Mouse (Mus musculus) layer of hippocampus, adult 18-20 months (tissue): ENCODE results near the gene Stum. TPM values are rescaled to one million over a fixed set of nuclear protein-coding genes. Genes with fewer than 3 reads are reported as not detected.

Experiments used
- DNase-seq, 2 experiments: peaks; one replicate each; pipeline ENCODE4 v3.0.0; 2022; ENCODE audit warnings: low spot score in 2 of 2
- total RNA-seq, 2 experiments: library from RNA; stranded (reverse); gene quantifications; 2 replicates each; pipeline ENCODE4 v1.2.3; 2021

The Stum gene
- total RNA-seq, 2 experiments from 2014 or later: 335 to 351 TPM

DNA sequence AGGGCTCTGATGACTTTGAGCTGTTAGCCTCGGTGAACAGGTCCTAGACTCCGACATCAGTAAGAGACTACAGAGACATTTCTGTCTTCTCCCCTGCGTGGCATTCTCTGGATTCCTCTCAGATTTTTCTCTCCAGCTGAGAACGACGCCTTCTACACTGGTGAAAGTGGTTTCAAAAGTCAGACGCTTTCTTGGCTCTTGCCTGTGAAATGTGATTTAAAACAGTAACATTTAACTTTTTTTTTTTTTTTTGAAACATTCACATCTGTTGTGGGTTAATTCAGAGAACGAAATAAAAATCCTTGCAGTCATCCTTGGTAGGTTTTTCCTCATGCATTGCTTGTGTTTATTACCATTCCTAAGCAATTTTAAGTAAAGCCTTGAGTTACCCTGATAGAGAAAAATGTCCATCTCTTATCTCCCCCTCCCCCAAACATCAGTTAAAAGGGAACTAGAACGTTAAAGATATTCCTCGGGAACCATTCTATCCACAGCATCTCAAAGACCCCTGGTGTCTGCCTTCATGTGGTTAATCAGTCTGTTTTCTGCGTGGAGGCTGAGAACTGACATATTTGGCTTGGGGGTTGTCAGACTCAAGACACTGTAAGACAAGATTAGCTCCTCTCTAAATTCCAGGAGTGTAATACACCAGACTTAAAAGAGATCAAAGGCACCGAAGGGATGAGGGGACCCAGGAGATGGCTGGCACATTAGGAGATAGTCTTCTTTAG is 95.4 kb downstream of the Stum start:
- DNase-seq: no peak

DNA sequence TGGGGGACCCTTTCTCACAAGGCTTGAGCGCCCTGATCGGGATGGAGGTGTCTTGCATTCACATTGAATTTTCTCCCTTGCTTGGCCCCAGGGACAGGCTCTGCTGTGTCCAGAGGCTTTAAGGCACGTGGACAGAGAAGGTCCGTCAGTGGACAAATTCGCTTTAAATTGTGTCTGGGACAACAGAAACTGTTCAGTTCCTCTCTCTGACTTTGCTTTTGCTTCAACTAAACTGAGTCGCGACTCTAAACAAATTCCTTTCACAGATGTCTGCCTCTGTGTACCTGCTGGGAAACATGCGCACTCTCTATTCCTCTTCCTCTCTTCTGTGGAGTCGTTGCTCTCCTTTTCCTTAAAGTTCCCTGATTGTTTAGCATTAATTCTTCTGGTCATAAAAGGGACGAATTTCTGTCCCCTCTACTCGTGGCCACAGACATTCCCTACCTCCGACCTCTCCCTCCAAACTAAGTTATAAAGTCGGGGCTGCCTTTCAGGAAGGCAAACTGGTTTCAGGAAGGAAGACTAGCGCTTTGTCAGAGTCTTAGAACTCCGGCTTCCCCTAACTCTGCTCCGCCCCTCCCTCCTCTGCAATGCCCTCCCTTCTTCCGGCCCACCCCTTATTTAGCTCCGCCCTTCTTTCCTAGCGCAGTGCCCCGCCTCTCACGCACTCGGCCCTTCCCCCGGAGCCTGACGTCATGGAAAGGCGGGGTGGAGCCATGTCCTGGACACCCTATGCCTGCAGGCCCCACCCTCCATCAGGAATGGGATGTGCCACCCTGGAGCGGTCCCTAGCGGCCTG is 96.2 kb downstream of the Stum start:
- peak; percentile 98 to 99 for DNase-seq

DNA sequence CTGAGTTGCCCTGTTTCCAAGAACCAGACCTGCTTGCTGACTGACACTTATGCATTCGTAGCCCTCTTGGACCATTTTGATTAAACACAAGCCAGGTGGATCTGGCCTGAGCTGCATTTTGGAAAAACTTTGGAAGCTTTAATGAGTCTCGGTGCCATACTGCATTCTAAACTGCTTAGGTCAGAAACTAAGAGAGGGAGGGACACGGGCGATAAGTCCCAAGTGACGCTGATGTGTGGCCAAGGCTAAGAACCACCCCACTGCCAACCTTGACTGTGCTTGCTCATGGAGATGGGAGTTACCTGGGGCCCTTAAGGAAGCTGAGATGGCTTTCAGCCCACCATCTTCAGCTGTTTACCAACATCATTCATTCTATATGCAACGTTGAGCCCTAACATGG is 98.0 kb downstream of the Stum start:
- DNase-seq: no peak

DNA sequence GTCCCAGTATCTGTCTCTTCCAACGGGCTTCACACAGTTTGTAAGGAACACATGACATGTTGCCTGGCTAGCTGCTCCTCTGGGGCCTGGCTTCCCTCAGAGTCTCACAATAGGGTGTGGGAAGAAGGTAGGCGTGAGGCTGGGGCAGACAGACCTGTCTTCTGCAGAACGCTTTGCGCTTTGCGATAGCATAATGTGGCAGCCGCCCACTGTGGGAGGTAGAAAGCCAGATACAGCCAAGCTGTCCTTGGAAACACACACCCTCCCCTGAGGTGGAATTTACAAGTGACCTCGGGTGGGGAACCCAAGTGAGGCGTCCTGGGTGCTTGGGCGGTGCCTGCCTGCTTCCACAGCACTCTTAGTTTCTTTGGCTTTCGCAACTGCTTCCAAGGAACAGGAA is 98.8 kb downstream of the Stum start:
- DNase-seq: peak; percentile 69 to 82

DNA sequence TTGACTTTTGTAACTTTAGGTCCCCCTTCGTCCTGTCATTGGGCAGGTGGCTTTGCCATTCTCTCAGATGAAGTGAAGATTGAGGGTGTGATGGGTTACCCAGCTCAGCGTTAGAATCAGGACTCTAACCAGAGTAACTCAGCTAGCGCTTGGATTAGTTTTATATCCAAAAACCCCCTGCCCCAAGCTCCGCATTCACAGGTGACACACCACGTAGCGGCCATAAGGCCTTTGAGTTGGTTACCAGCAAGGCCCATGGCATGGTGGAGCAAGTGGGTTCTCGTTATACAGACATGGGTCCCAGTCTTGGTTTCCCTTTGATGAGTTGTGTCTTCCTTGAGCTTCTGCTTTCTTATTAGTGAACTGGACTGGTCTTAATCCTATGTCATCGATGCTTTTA is 99.4 kb downstream of the Stum start:
- DNase-seq: no peak

Other genes starting within 250 kb of the Stum start
- 10 to 100 TPM; 17.4 to 17.9 TPM for gene Psen2, start 220.1 kb downstream of the Stum start, total RNA-seq
- 10 to 100 TPM; 27.2 to 27.4 TPM for gene Itpkb, start 153.0 kb downstream of the Stum start, total RNA-seq
- 100 to 1,000 TPM; 123 to 129 TPM for gene Parp1, start 85.4 kb upstream of the Stum start, total RNA-seq
- 1 to 10 TPM; 3.6 to 4.3 TPM for gene Lin9, start 157.6 kb upstream of the Stum start, total RNA-seq
- not detected for gene Mixl1, start 213.5 kb upstream of the Stum start, total RNA-seq
- 10 to 100 TPM; 34.3 to 34.8 TPM for gene Acbd3, start 242.5 kb upstream of the Stum start, total RNA-seq